Mouse (Mus musculus) intestine, embryonic 15.5 days (tissue): ENCODE measurements around the gene Mre11a. TPM values are rescaled to one million over a fixed set of nuclear protein-coding genes. Genes with fewer than 3 reads are reported as not detected.
A peak's percentile ranks its signal among the peaks of the same experiment; 100 is the strongest.

ENCODE experiments used
- ATAC-seq: fragments of 200-750 bp; cut with Nextera tagmentation; 2 replicates; pipeline ENCODE4 v1.8.0; 2017; ENCODE audit warnings: moderate TSS enrichment, moderate library complexity
- H3K27ac ChIP-seq: fragments of 300-500 bp; sonication (generic); 2 replicates; pipeline ENCODE4 v1.5.1; 2015; ENCODE audit warnings: mild to moderate bottlenecking, inconsistent platforms
- H3K27me3 ChIP-seq: fragments of 300-500 bp; sonication (generic); replicated peaks from 2 replicates; pipeline ENCODE4 v1.6.1; 2015; ENCODE audit warnings: inconsistent platforms
- H3K36me3 ChIP-seq: fragments of 300-500 bp; sonication (generic); 2 replicates; pipeline ENCODE4 v1.6.1; 2015; ENCODE audit warnings: inconsistent platforms
- H3K4me1 ChIP-seq: fragments of 300-500 bp; sonication (generic); replicated peaks from 2 replicates; pipeline ENCODE4 v1.6.1; 2015; ENCODE audit warnings: inconsistent platforms
- H3K4me2 ChIP-seq: fragments of 300-500 bp; sonication (generic); replicated peaks from 2 replicates; pipeline ENCODE4 v1.6.1; 2015; ENCODE audit warnings: mild to moderate bottlenecking, inconsistent platforms
- H3K4me3 ChIP-seq: fragments of 300-500 bp; sonication (generic); replicated peaks from 2 replicates; pipeline ENCODE4 v1.5.1; 2015; ENCODE audit warnings: inconsistent platforms
- H3K9ac ChIP-seq: fragments of 300-500 bp; sonication (generic); 2 replicates; pipeline ENCODE4 v1.6.1; 2015; ENCODE audit warnings: inconsistent platforms
- H3K9me3 ChIP-seq: fragments of 300-500 bp; sonication (generic); 2 replicates; pipeline ENCODE4 v1.6.1; 2016; ENCODE audit warnings: inconsistent platforms
- WGBS: fragments of 180-500 bp; shearing (Covaris S2); methylation state at CpG from one replicate; pipeline ENCODE4 v1.1.7; 2015; 5-methylcytosine and 5-hydroxymethylcytosine counted together
- polyA plus RNA-seq: library from polyadenylated mRNA; unstranded; fragments of >200 nt; fragmentation: Nextera tagmentation; extraction: Ambion mirVana; gene quantifications from 2 replicates; pipeline ENCODE4 v1.2.1, GENCODE M21; 2015

The Mre11a gene
- polyA plus RNA-seq, 1 experiment from 2014 or later = 25.0 TPM

DNA sequence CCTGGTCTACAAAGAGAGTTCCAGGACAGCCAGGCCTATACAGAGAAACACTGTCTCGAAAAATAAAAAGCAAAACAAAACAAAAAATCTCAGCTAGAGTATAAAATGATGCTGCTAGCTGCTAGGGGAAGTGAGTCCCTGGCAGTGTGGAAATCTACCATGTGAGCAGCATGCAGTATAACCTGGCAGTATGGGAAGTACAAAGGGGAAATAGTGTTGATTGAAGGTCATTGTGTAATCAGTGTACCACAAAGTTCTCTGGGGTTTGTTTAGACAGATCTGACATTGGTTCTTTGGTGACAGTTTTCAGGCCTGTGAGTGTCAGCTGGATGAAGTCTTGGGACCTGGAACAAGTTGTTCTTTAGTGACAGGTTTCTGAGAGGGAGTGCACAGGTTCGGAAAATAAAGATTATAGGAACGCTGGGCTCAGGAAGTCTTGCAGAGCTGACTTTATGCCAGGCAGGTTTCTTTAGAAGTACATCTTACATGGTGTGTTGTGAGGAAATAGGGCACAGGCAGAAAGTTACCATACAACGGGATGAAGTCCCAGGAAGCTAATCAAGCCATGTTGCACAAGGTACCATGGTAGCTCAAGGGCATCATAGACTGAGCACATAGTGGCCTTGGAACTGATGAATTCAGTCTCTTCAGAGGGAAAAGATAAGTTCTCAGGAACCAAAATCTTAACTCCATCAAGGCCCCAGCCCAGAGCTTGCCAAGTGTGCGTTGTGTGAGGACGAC lies 51.1 kb downstream of the Mre11a start:
- peaks cover 20% of the 10 kb centered on the region; the same call in 1 of the 2 replicates for H3K36me3 ChIP-seq
- 90% methylated on average over 6 of the region's 6 CpGs for WGBS
- no peak overlapping the region for H3K4me3 ChIP-seq

DNA sequence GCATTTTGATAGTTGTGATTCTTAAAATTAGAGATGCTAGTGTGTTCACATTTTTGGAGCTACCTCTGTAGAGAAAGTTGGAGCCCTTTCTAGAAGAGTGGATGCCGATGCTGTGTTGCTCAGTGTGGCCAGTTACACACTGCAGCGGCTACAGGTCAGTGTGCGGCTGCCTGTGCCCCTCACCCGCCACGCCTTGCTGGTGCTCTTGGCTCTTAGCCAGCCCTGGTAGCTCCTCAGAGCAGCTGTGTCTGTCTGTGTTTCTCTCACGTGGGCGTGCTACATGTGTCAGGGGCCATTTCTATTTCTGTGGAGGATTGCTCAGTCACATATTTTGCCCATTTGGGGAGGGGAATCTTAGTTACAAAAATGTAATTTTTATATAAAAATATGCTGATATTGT lies 55.1 kb downstream of the Mre11a start:
- Histone ChIP-seq H3K4me1 (0 out of 2 replicates have a peak, but pooled peaks cover 3% of the 10 kb centered on the region), H3K9ac (no peak overlapping the region), H3K27me3 (no peaks in the 10 kb centered on the region), H3K27ac (no peak overlapping the region), H3K4me2 (no peak overlapping the region), H3K36me3 (0 out of 2 replicates have a peak, but pooled peaks cover 10% of the 10 kb centered on the region), H3K4me3 (no peak overlapping the region), H3K9me3 (no peaks in the 10 kb centered on the region)
- WGBS = 37% methylated on average over 7 of the region's 7 CpGs
- ATAC-seq = peak; percentile 80

More for the DNA sequence above, 51.1 kb downstream of the Mre11a start:
- no peaks in the 10 kb centered on the region for H3K27me3 ChIP-seq
- no peak overlapping the region for H3K4me2 ChIP-seq
- ATAC-seq = no peak
- H3K9ac ChIP-seq = no peak overlapping the region
- H3K27ac ChIP-seq = no peak overlapping the region
- no peaks in the 10 kb centered on the region for H3K9me3 ChIP-seq
- H3K4me1 ChIP-seq = 0 out of 2 replicates have a peak, but pooled peaks cover 3% of the 10 kb centered on the region

DNA sequence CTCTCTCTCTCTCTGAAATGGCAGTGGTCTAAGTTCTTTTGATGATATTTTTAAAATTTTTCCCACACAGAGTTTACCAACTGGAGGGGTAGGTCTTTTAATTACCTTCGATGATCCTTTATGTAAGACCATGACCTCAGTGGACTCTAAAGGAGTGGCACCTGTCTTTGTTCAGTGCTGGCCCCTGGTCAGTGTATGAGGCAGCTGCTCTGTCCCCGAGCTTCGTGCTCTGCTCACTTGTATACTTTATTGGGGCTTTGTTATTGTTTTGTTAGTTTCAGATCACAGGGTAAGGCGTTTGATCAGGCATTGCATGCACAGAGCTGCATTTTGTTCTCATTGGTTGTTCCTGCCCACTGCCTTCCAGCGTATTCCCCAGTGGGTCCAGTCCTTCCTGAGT lies 55.5 kb downstream of the Mre11a start:
- Histone ChIP-seq H3K4me2 (no peak overlapping the region), H3K4me3 (no peak overlapping the region), H3K9ac (no peak overlapping the region), H3K9me3 (no peaks in the 10 kb centered on the region), H3K27me3 (no peaks in the 10 kb centered on the region), H3K4me1 (0 out of 2 replicates have a peak, but pooled peaks cover 3% of the 10 kb centered on the region), H3K27ac (no peak overlapping the region), H3K36me3 (0 out of 2 replicates have a peak, but pooled peaks cover 8% of the 10 kb centered on the region)
- WGBS = 75% methylated on average over 5 of the region's 5 CpGs
- peak; percentile 47; the same call in 1 of the 2 replicates for ATAC-seq

DNA sequence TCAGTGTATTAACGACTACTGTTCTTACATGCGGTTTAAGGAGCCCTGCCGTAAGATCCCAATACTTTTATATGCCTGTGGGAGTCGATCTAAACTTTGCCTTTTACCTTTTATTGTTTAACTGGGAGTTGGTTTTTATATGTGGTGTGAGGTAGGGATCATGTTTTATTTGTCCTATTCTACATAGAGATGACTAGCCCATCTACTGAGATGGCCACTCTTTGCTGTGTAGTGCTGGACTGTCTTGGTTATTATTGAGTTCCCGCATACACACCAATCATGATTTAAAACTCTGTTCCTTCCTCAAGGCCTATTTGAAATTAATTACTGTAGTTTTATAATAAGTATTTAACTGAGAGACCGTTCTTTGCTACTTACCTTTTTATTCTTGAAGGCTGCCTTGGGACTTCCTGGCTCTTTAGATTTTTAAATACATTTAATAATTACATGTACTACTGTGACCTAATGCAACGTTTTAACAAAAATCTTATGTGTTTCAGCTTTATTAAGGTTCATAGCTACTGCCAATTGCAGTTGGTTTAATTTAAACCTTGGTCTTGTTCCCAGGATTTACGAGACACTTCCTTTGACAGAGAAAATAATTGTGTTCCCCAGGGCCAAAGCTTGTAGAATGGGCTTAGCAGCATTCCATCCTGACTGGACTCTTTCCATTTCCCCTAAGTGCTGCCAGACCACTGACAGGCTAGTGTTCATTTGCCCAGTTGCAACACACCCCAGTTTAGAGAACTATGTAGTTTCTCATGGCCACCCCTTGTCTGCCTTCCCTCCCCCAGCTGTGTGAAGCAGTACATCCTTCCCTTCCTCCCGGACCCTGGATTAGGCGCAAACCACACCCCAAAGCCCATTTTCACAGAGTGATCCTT lies 57.7 kb downstream of the Mre11a start:
- ATAC-seq = no peak
- no peak overlapping the region for H3K27ac ChIP-seq

DNA sequence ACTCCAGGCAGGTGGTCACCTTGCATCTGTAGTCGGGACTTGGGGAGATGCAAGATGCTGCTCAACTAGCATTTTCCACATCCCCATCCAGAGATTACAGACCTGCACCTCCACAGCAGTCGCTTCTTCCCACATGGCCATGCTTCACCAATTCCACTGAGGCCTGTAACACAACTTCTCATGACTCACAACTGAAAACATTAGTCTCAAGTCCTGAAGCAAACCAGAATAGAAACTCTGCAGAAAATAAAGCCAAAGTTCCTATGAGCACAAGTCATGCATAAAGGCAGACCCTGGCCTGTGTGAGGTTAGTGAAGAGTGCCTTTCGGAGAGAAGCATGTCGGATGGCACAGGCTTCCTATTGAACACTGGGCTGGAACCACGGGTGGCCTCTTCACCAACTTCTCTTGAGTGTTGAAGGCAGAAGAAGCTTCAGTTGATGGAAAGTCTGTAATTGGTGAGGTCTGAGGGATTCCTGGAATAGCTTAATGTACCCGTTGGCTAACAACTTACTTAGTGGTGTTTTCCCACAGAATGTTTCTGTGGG lies 58.9 kb downstream of the Mre11a start:
- Histone ChIP-seq H3K4me3 (no peak overlapping the region), H3K27ac (no peak overlapping the region), H3K9ac (no peak overlapping the region), H3K4me2 (no peak overlapping the region), H3K9me3 (no peaks in the 10 kb centered on the region), H3K27me3 (no peaks in the 10 kb centered on the region), H3K4me1 (0 out of 2 replicates have a peak, but pooled peaks cover 3% of the 10 kb centered on the region), H3K36me3 (no peaks in the 10 kb centered on the region)
- 93% methylated on average over 6 of the region's 6 CpGs for WGBS
- no peak for ATAC-seq

More for the DNA sequence above, 57.7 kb downstream of the Mre11a start:
- Histone ChIP-seq H3K9ac (no peak overlapping the region), H3K4me1 (0 out of 2 replicates have a peak, but pooled peaks cover 3% of the 10 kb centered on the region), H3K36me3 (no peaks in the 10 kb centered on the region), H3K4me2 (no peak overlapping the region), H3K9me3 (no peaks in the 10 kb centered on the region), H3K27me3 (no peaks in the 10 kb centered on the region), H3K4me3 (no peak overlapping the region)
- WGBS = 81% methylated on average over 10 of the region's 10 CpGs

DNA sequence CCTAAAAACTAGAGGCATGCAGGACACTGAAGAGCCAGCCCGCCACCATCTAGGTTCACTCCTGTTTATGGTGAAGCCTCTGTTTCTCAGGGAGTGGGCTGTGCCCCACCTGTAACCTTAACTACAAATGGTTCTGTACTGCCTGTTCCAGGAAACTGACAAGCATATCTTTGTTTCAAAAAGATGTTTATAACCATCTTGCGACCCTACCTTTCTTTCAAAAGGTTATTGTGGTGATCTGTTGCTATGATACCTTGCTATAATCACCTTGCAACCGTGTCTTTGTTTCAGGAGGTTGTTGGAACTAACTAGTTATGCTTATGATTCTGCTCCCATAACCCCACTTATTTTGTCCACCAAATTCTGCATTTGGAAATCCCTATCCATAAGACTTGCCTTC lies 59.4 kb downstream of the Mre11a start:
- H3K4me3 ChIP-seq = no peak overlapping the region
- no peaks in the 10 kb centered on the region for H3K9me3 ChIP-seq
- no peak for ATAC-seq
- no peaks in the 10 kb centered on the region for H3K36me3 ChIP-seq
- H3K4me1 ChIP-seq = 0 out of 2 replicates have a peak, but pooled peaks cover 3% of the 10 kb centered on the region
- H3K27ac ChIP-seq = no peak overlapping the region
- 88% methylated on average over 3 of the region's 3 CpGs for WGBS
- H3K4me2 ChIP-seq = no peak overlapping the region
- H3K27me3 ChIP-seq = no peaks in the 10 kb centered on the region
- no peak overlapping the region for H3K9ac ChIP-seq

DNA sequence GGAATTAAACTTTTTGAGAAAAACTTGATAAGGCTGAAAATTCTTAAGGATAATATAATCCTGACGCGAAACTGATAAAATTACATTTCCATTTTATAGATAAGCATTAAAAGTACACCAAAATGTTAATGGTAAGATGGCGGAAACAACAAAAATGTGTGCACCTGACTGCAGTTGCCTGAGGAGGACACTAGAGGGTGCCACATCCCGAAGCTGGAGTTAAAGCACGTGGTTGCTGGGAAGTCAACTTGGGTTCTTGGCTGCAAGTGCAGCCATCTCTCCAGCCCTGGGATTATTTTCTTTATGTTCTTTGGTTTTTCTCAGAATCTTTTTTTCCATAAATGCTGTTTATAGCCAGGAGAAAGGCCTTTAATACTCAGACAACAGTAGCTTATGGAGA lies 62.0 kb downstream of the Mre11a start:
- no peaks in the 10 kb centered on the region for H3K9me3 ChIP-seq
- no peaks in the 10 kb centered on the region for H3K27me3 ChIP-seq
- no peak overlapping the region for H3K9ac ChIP-seq
- ATAC-seq = no peak
- no peaks in the 10 kb centered on the region for H3K4me1 ChIP-seq
- H3K4me3 ChIP-seq = no peak overlapping the region
- 46% methylated on average over 5 of the region's 5 CpGs for WGBS
- no peaks in the 10 kb centered on the region for H3K36me3 ChIP-seq
- H3K4me2 ChIP-seq = no peak overlapping the region
- H3K27ac ChIP-seq = no peak overlapping the region

DNA sequence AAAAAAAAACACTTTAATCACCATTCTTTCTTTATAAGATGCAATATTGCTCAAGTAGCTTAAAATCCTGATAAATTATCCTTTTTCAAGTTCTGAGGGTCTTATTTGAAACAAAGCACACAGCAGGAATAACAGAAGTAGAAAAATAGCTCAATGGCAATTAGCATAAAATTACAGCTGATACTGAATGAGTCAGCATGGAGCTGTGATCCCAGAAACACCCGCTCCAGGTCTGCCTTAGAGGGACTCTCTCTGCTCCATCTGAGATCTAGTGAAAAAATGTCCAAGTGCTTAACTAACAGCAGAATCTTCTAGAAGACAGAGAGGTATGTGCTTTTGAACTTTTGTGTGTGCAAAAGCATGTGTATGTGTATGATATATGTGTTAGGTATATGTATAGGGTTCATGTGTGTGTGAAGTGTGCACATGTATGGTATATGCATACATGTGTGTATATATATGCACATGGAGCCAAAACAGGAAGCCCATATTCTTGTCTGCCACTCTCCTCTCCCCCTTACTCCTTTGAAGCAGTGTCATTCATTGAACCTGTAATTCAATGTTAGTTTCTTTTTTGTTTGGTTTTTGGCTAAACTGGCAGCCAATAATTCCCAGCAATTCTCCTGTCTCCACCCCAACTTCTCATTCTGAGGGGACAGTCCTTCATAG lies 63.9 kb downstream of the Mre11a start:
- 79% methylated on average over 1 of the region's 1 CpGs for WGBS
- ATAC-seq = no peak

DNA sequence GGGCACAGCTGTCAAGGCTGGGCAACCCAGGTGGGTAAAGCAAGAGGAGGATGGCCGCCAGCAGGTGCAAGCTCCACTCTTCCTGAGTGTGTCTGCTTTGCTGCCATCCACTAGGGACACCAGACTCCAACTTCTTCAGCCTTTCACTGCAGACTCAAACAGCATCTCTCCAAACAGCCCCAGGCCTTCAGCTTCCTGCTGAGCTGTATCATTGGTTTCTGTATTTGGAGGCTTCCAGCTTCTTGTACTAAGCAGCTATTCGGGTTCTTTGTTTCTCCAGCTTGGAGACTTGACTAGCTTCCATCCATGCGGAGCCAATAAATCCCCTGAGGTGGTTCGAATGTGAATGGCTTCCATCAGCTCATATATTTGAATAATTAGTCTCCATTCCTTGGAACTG lies 70.1 kb downstream of the Mre11a start:
- ATAC-seq = no peak
- Histone ChIP-seq H3K4me1 (0 out of 2 replicates have a peak, but pooled peaks cover under 1% of the 10 kb centered on the region), H3K4me3 (no peak overlapping the region), H3K4me2 (no peak overlapping the region), H3K36me3 (no peaks in the 10 kb centered on the region), H3K9ac (no peak overlapping the region), H3K9me3 (no peaks in the 10 kb centered on the region), H3K27ac (no peak overlapping the region), H3K27me3 (peaks cover 18% of the 10 kb centered on the region)
- 76% methylated on average over 4 of the region's 4 CpGs for WGBS

More for the DNA sequence above, 63.9 kb downstream of the Mre11a start:
- H3K27ac ChIP-seq = no peak overlapping the region
- H3K9ac ChIP-seq = no peak overlapping the region
- no peaks in the 10 kb centered on the region for H3K9me3 ChIP-seq
- no peak overlapping the region for H3K4me2 ChIP-seq
- H3K36me3 ChIP-seq = no peaks in the 10 kb centered on the region
- no peaks in the 10 kb centered on the region for H3K27me3 ChIP-seq
- no peaks in the 10 kb centered on the region for H3K4me1 ChIP-seq
- H3K4me3 ChIP-seq = no peak overlapping the region

DNA sequence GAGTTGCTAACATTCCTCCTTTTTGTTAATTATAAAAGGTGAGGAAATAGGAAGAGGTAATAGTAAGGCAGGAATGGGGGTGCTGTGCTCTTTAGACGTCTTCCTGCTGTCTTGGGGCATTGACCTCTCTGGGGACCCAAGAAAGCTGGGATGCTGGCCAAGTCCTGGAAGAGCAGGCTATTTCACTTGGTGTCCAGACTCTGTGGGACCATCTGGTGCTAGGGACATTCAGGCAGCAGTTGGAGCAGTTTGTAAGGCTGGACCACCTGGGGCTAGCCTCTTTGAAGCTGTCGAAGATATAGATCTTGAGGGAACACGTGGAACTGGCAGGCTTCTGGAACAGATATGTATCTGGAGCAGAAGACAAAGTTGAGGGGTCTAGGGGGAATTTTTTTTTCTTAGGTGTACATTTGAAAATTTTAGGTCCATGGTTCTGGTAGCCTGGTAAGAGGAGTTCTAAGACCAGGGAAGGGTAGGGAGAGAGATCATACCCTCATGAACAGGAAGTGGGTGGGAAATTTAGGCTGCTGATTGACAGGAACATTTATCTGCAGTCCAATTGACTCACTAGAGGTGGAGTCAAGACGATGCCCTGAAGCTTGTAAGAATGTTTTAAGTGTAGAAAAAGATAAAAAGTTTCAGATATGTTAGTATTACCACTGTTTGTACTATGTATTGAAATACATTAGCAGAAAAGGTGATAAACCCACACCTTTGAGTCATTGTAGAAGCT lies 72.6 kb downstream of the Mre11a start:
- WGBS = 46% methylated on average over 4 of the region's 4 CpGs
- Histone ChIP-seq H3K9me3 (no peaks in the 10 kb centered on the region), H3K36me3 (no peaks in the 10 kb centered on the region), H3K27ac (no peak overlapping the region), H3K9ac (no peak overlapping the region), H3K4me1 (0 out of 2 replicates have a peak, but pooled peaks cover 3% of the 10 kb centered on the region), H3K4me3 (no peak overlapping the region), H3K4me2 (no peak overlapping the region), H3K27me3 (peaks cover 41% of the 10 kb centered on the region)
- no peak for ATAC-seq

DNA sequence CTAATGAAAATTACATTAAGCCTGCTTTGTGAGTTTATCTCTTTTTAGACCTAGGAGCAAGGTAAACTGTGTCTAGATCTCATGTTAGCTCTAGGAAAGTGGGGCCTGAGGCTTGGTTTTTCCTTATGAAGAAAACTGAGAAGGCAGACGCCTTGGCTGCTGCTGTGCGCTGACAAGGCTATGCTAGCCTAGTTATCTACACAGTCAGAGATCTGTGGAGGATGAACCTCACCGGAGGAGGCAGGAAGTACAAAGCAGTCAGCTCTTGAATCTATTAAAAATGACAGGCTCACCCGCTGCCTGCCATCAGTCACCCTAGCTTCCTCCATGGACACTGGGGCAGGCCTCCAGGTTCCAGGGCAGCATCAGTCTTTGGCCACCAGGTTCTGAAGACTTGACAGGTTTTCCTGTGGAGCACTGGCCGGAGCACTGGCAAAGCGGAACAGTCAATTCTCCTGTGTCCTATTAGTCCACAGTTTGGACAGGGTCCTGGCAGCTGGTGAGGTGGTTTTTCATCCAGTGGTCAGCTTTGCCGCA lies 73.8 kb downstream of the Mre11a start:
- no peaks in the 10 kb centered on the region for H3K9me3 ChIP-seq
- H3K4me3 ChIP-seq = no peak overlapping the region
- H3K9ac ChIP-seq = no peak overlapping the region
- H3K27me3 ChIP-seq = peaks cover 46% of the 10 kb centered on the region
- H3K4me2 ChIP-seq = no peak overlapping the region
- ATAC-seq = no peak
- 61% methylated on average over 7 of the region's 7 CpGs for WGBS
- H3K4me1 ChIP-seq = 0 out of 2 replicates have a peak, but pooled peaks cover 3% of the 10 kb centered on the region
- H3K36me3 ChIP-seq = no peaks in the 10 kb centered on the region
- H3K27ac ChIP-seq = no peak overlapping the region
